Mouse (Mus musculus) G1E (cell line): ENCODE data around the gene Fry. TPM values are rescaled to one million over a fixed set of nuclear protein-coding genes. Genes with fewer than 3 reads are reported as not detected.

Experiments used
- ATAC-seq: 2 replicates; pipeline ENCODE4 v1.8.0; 2016; ENCODE audit warnings: mild to moderate bottlenecking; ENCODE audit not compliant: insufficient number of reproducible peaks, poor library complexity, low FRiP score, severe bottlenecking; ENCODE audit errors: extremely low read depth
- DNase-seq: peaks from one replicate; pipeline ENCODE4 v3.0.0; 2012; ENCODE audit warnings: low spot score
- H3K27me3 ChIP-seq: 2 replicates; pipeline ENCODE4 v1.6.1; 2012; ENCODE audit warnings: mild to moderate bottlenecking, low read length, inconsistent platforms; ENCODE audit not compliant: insufficient read depth
- H3K36me3 ChIP-seq: replicated peaks from 2 replicates; pipeline ENCODE3; 2012; ENCODE audit warnings: mild to moderate bottlenecking, inconsistent platforms
- H3K4me1 ChIP-seq: 2 replicates; pipeline ENCODE4 v1.6.1; 2012; ENCODE audit warnings: low read depth, low read length, inconsistent platforms, mixed read lengths; ENCODE audit not compliant: insufficient read depth
- H3K4me3 ChIP-seq: 2 replicates; pipeline ENCODE4 v1.5.1; 2012; ENCODE audit warnings: low read depth, mild to moderate bottlenecking, inconsistent platforms, low read length, moderate library complexity, mixed read lengths
- H3K9me3 ChIP-seq: replicated peaks from 2 replicates; pipeline ENCODE4 v1.6.1; 2012; ENCODE audit warnings: inconsistent platforms
- CTCF ChIP-seq: IDR thresholded peaks from 2 replicates; pipeline ENCODE4 v1.5.1; 2012; ENCODE audit warnings: low read depth, low read length, inconsistent platforms, mixed read lengths
- GATA1 ChIP-seq: IDR thresholded peaks from 2 replicates; pipeline ENCODE4 v1.6.1; 2012; ENCODE audit warnings: borderline replicate concordance, low read length, inconsistent platforms, mixed read lengths
- GATA2 ChIP-seq: IDR thresholded peaks from 2 replicates; pipeline ENCODE4 v1.6.1; 2012; ENCODE audit warnings: low read depth, low read length, inconsistent platforms, borderline replicate concordance
- POLR2AphosphoS5 ChIP-seq: IDR thresholded peaks from 2 replicates; pipeline ENCODE4 v1.6.1; 2012; ENCODE audit warnings: low read depth, low read length, inconsistent platforms; ENCODE audit not compliant: insufficient replicate concordance
- TAL1 ChIP-seq: conservative IDR thresholded peaks from 2 replicates; pipeline ENCODE4 v1.6.1; 2012; ENCODE audit warnings: low read depth, low read length, inconsistent platforms, mixed read lengths
- polyA plus RNA-seq: library from polyadenylated mRNA; stranded (reverse); fragments of >175 nt; gene quantifications from 2 replicates; pipeline ENCODE4 v1.2.3, GENCODE M21; 2012
- total RNA-seq, 2 experiments: library from RNA; stranded (forward) in 1 of 2; stranded (reverse) in 1 of 2; fragments of 200-1000 nt in 1 of 2; fragments of >200 nt in 1 of 2; fragmentation: Nextera tagmentation in 1 of 2; gene quantifications; 2 replicates each; pipeline ENCODE4 v1.2.3; 2014 to 2017

The Fry gene
- total and polyA plus RNA-seq, 3 experiments: 2.6 to 5.5 (median 2.7) TPM

- Histone ChIP-seq H3K4me1 (no peaks in the 10 kb centered on the region), H3K9me3 (peaks cover 59% of the 10 kb centered on the region), H3K4me3 (no peak overlapping the region), H3K36me3 (no peaks in the 10 kb centered on the region), H3K27me3 (no peaks in the 10 kb centered on the region)
- no peak for ATAC-seq
- TF ChIP-seq TAL1 (no peak), GATA1 (no peak), CTCF (no peak), POLR2AphosphoS5 (no peak), GATA2 (no peak)
- DNase-seq: no peak
Observed at GRCm38 (mm10) chr5:150291216-150291615, 172.8 kb downstream of the Fry start.

GRCm38 (mm10) chr5:150292186-150292585, 173.7 kb downstream of the Fry start:
- no peaks in the 10 kb centered on the region for H3K36me3 ChIP-seq
- no peaks in the 10 kb centered on the region for H3K4me1 ChIP-seq
- TF ChIP-seq TAL1: no peak
- peaks cover 53% of the 10 kb centered on the region for H3K9me3 ChIP-seq
- ATAC-seq (no peak), DNase-seq (no peak)
- H3K4me3 ChIP-seq: no peak overlapping the region
- H3K27me3 ChIP-seq: no peaks in the 10 kb centered on the region

DNA sequence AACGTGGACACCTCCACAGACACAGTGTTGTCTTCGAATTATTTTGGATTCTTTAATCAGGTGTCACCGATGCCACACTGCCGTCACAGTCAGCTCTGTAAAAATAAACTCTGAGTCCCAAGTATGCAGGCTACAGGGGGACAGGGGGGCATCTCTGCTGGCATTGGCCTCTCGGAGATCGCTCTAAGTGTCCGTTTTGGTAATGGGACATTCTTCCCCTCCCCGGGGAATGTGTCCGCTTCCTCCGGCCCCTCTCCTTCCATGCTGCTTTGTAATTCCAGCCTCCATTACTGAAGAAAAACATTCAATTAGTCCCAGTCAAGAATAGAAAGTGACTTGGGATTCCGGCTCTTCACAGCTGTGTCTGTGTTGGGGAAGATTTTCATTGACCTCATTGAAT, 175.9 kb downstream of the Fry start:
- ATAC-seq (no peak), DNase-seq (no peak)
- Histone ChIP-seq H3K4me3 (no peak overlapping the region), H3K36me3 (no peaks in the 10 kb centered on the region), H3K9me3 (peaks cover 49% of the 10 kb centered on the region), H3K4me1 (no peaks in the 10 kb centered on the region), H3K27me3 (no peaks in the 10 kb centered on the region)
- TF ChIP-seq GATA1 (no peak), GATA2 (no peak), POLR2AphosphoS5 (no peak), CTCF (no peak), TAL1 (no peak)

DNA sequence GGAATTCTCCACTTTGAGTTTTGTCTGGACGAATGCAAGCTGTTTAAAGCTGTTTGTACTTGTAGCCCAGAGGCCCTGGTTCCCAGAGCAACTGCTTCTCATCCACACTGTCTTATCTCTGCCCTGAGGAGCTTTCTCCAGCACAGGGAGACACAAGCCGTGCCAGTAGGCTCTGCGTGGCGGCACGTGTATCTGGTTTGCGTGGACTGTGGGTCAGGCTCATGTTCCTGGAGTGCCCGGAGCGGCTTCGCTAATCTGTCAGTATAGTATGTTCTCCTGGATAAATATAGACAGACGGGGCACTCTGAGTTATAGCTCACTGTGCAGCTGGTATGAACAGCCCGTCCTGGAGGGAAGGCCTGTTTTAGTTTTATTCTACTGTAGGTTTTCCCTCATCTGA, 176.7 kb downstream of the Fry start:
- no peaks in the 10 kb centered on the region for H3K4me1 ChIP-seq
- H3K9me3 ChIP-seq: peaks cover 48% of the 10 kb centered on the region
- no peak for TF ChIP-seq TAL1
- TF ChIP-seq CTCF: no peak
- no peak for TF ChIP-seq GATA1
- TF ChIP-seq POLR2AphosphoS5: no peak
- no peak for TF ChIP-seq GATA2
- no peak for DNase-seq
- H3K4me3 ChIP-seq: no peak overlapping the region
- no peak for ATAC-seq
- H3K27me3 ChIP-seq: no peaks in the 10 kb centered on the region
- H3K36me3 ChIP-seq: no peaks in the 10 kb centered on the region

DNA sequence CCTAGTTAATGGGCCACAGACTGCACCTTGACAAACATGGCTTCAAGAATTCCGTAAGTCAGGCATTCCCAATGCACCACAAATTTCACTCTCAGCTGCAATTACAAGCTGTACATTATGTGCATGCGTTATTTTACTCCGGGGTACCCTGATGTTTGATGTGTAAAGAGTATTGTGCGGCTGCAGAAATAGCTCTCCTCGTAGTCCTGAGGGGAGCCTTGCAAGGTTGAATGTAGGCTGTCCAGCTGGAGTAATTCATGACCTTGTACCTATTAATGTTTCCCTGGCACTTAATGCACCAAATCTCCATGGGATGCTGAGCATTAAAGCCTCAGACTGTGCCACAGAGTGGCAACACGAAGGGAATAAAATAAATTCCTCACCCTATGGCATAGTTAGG, 180.5 kb downstream of the Fry start:
- no peak for TF ChIP-seq POLR2AphosphoS5
- no peak for TF ChIP-seq GATA2
- no peak for TF ChIP-seq TAL1
- TF ChIP-seq GATA1: no peak
- TF ChIP-seq CTCF: no peak
- no peak for ATAC-seq
- no peak overlapping the region for H3K4me3 ChIP-seq

GRCm38 (mm10) chr5:150302123-150302522, 183.7 kb downstream of the Fry start:
- TF ChIP-seq CTCF (no peak), GATA1 (no peak), TAL1 (no peak), POLR2AphosphoS5 (no peak), GATA2 (no peak)

More for the DNA sequence above, 180.5 kb downstream of the Fry start:
- H3K36me3 ChIP-seq: no peaks in the 10 kb centered on the region
- H3K4me1 ChIP-seq: no peaks in the 10 kb centered on the region
- peaks cover 53% of the 10 kb centered on the region for H3K9me3 ChIP-seq
- no peaks in the 10 kb centered on the region for H3K27me3 ChIP-seq
- DNase-seq: no peak

GRCm38 (mm10) chr5:150302996-150303395, 184.6 kb downstream of the Fry start:
- Histone ChIP-seq H3K4me3 (no peak overlapping the region), H3K27me3 (no peaks in the 10 kb centered on the region), H3K9me3 (peaks cover 71% of the 10 kb centered on the region), H3K36me3 (no peaks in the 10 kb centered on the region), H3K4me1 (no peaks in the 10 kb centered on the region)
- no peak for DNase-seq
- no peak for TF ChIP-seq CTCF
- TF ChIP-seq TAL1: no peak
- no peak for TF ChIP-seq GATA1
- TF ChIP-seq GATA2: no peak
- no peak for TF ChIP-seq POLR2AphosphoS5
- ATAC-seq: no peak

More at GRCm38 (mm10) chr5:150302123-150302522, 183.7 kb downstream of the Fry start:
- Histone ChIP-seq H3K4me3 (no peak overlapping the region), H3K9me3 (peaks cover 67% of the 10 kb centered on the region), H3K36me3 (no peaks in the 10 kb centered on the region), H3K27me3 (no peaks in the 10 kb centered on the region), H3K4me1 (no peaks in the 10 kb centered on the region)
- DNase-seq (no peak), ATAC-seq (no peak)
